Mouse (Mus musculus) midbrain, postnatal 0 days (tissue): ENCODE data around the gene Ifne. TPM values are rescaled to one million over a fixed set of nuclear protein-coding genes. Genes with fewer than 3 reads are reported as not detected.

ENCODE experiments used
- ATAC-seq: fragments of 200-750 bp; cut with Nextera tagmentation; 2 replicates; pipeline ENCODE4 v1.8.0; 2017; ENCODE audit warnings: moderate number of reproducible peaks, mild to moderate bottlenecking, moderate TSS enrichment, moderate library complexity; ENCODE audit not compliant: low FRiP score
- DNase-seq: peaks from one replicate; pipeline ENCODE4 v3.0.0-alpha.2; 2015; ENCODE audit warnings: low spot score
- H3K27ac ChIP-seq: fragments of 300-500 bp; sonication (generic); 2 replicates; pipeline ENCODE4 v1.5.1; 2014; ENCODE audit warnings: low read depth, mild to moderate bottlenecking, low read length, mixed read lengths
- H3K27me3 ChIP-seq: fragments of 300-500 bp; sonication (generic); 2 replicates; pipeline ENCODE4 v1.6.1; 2014; ENCODE audit warnings: low read length, control low read depth, mixed read lengths; ENCODE audit not compliant: insufficient read depth
- H3K36me3 ChIP-seq: fragments of 300-500 bp; sonication (generic); 2 replicates; pipeline ENCODE4 v1.6.1; 2014; ENCODE audit warnings: low read length, control low read depth, mixed read lengths; ENCODE audit not compliant: insufficient read depth
- H3K4me1 ChIP-seq: fragments of 300-500 bp; sonication (generic); 2 replicates; pipeline ENCODE4 v1.6.1; 2014; ENCODE audit warnings: mild to moderate bottlenecking, control low read depth, antibody characterized with exemption, low read length, mixed read lengths; ENCODE audit not compliant: insufficient read depth
- H3K4me2 ChIP-seq: fragments of 300-500 bp; sonication (generic); 2 replicates; pipeline ENCODE4 v1.6.1; 2014; ENCODE audit warnings: low read depth, mild to moderate bottlenecking, low read length, mixed read lengths; ENCODE audit not compliant: poor library complexity, severe bottlenecking
- H3K4me3 ChIP-seq: fragments of 300-500 bp; sonication (generic); 2 replicates; pipeline ENCODE4 v1.5.1; 2014; ENCODE audit warnings: low read depth, mild to moderate bottlenecking, low read length, moderate library complexity
- H3K9ac ChIP-seq: fragments of 300-500 bp; sonication (generic); replicated peaks from 2 replicates; pipeline ENCODE4 v1.6.1; 2014; ENCODE audit warnings: mild to moderate bottlenecking, low read length, moderate library complexity, mixed read lengths; ENCODE audit not compliant: poor library complexity, severe bottlenecking
- H3K9me3 ChIP-seq: fragments of 300-500 bp; sonication (generic); 2 replicates; pipeline ENCODE4 v1.6.1; 2016; ENCODE audit warnings: low read length, control low read depth
- CTCF ChIP-seq: IDR thresholded peaks from 2 replicates; pipeline ENCODE4 v1.5.1; 2016; ENCODE audit warnings: antibody characterized with exemption, mild to moderate bottlenecking
- WGBS: fragments of 180-500 bp; shearing (Covaris S2); extraction: QIAGEN DNeasy Blood & Tissue Kit; methylation state at CpG from one replicate; pipeline ENCODE4 v1.1.7; 2014; 5-methylcytosine and 5-hydroxymethylcytosine counted together
- polyA plus RNA-seq: library from polyadenylated mRNA; unstranded; fragments of >200 nt; fragmentation: Nextera tagmentation; extraction: Ambion mirVana; gene quantifications from 2 replicates; pipeline ENCODE4 v1.2.1, GENCODE M21; 2015
- total RNA-seq: library from RNA; depleted of rRNA; stranded (reverse); fragments of >200 nt; gene quantifications from 2 replicates; pipeline ENCODE4 v1.2.3, GENCODE M21; 2014

Ifne gene
- total and polyA plus RNA-seq, 2 experiments from 2014 or later = not detected

GRCm38 (mm10) chr4:88875435-88876095, 4.4 kb downstream of the Ifne start:
- Histone ChIP-seq H3K27ac (no peak overlapping the region), H3K27me3 (no peaks in the 10 kb centered on the region), H3K4me1 (no peaks in the 10 kb centered on the region), H3K9ac (no peak overlapping the region), H3K4me3 (no peak overlapping the region), H3K9me3 (no peaks in the 10 kb centered on the region), H3K4me2 (no peak overlapping the region), H3K36me3 (no peaks in the 10 kb centered on the region)
- WGBS = 81% methylated on average over 3 of the region's 4 CpGs
- no peak for TF ChIP-seq CTCF
- no peak for ATAC-seq
- DNase-seq = no peak

DNA sequence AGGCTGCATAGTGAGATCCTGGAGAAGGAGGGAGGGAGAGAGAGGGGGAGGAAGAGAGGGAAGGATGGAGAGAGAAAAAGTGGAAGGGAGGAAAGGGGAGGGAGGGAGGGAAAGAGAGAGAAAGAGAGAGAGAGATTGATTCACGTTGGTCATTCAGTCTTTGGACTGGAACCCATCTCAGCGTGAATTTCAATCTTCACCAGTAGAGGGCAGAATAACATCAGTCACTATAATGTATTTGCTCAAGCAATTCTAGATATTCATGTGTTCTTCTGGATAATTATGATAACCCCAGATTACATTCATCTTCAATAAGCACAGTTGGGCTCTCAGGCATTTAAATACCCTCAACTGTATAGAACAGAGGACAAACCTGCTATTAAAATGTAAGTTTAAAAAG, 7.3 kb downstream of the Ifne start:
- Histone ChIP-seq H3K27ac (no peak overlapping the region), H3K27me3 (no peaks in the 10 kb centered on the region), H3K4me2 (no peak overlapping the region), H3K4me3 (no peak overlapping the region), H3K36me3 (no peaks in the 10 kb centered on the region), H3K9ac (no peak overlapping the region), H3K4me1 (no peaks in the 10 kb centered on the region), H3K9me3 (no peaks in the 10 kb centered on the region)
- ATAC-seq (no peak), DNase-seq (peak; percentile 72)
- TF ChIP-seq CTCF = peak; percentile 84
- WGBS = 0% methylated on average over 2 of the region's 2 CpGs

- TF ChIP-seq CTCF = no peak
- no peaks in the 10 kb centered on the region for H3K36me3 ChIP-seq
- ATAC-seq (peak; percentile 52), DNase-seq (peak; percentile 46)
- H3K4me1 ChIP-seq = no peaks in the 10 kb centered on the region
- peak overlapping the region; percentile 52; the same call in 1 of the 2 replicates for H3K9ac ChIP-seq
- H3K9me3 ChIP-seq = no peaks in the 10 kb centered on the region
- no peaks in the 10 kb centered on the region for H3K27me3 ChIP-seq
- no peak overlapping the region for H3K27ac ChIP-seq
- H3K4me2 ChIP-seq = peak overlapping the region; percentile 96
- WGBS = 7% methylated on average over 31 of the region's 31 CpGs
- peak overlapping the region; percentile 45 for H3K4me3 ChIP-seq
These were observed 11.8 kb downstream of the Ifne start for GRCm38 (mm10) chr4:88867926-88868911.

GRCm38 (mm10) chr4:88867366-88867925, 12.6 kb downstream of the Ifne start:
- no peak overlapping the region for H3K9ac ChIP-seq
- no peaks in the 10 kb centered on the region for H3K9me3 ChIP-seq
- TF ChIP-seq CTCF = peak; percentile 96
- peak overlapping the region; percentile 45; the same call in 1 of the 2 replicates for H3K4me3 ChIP-seq
- no peaks in the 10 kb centered on the region for H3K36me3 ChIP-seq
- H3K4me1 ChIP-seq = no peaks in the 10 kb centered on the region
- H3K27ac ChIP-seq = no peak overlapping the region
- DNase-seq = peak; percentile 78
- ATAC-seq = peak; percentile 74
- no peaks in the 10 kb centered on the region for H3K27me3 ChIP-seq
- 1% methylated on average over 8 of the region's 8 CpGs for WGBS
- peak overlapping the region; percentile 96 for H3K4me2 ChIP-seq

DNA sequence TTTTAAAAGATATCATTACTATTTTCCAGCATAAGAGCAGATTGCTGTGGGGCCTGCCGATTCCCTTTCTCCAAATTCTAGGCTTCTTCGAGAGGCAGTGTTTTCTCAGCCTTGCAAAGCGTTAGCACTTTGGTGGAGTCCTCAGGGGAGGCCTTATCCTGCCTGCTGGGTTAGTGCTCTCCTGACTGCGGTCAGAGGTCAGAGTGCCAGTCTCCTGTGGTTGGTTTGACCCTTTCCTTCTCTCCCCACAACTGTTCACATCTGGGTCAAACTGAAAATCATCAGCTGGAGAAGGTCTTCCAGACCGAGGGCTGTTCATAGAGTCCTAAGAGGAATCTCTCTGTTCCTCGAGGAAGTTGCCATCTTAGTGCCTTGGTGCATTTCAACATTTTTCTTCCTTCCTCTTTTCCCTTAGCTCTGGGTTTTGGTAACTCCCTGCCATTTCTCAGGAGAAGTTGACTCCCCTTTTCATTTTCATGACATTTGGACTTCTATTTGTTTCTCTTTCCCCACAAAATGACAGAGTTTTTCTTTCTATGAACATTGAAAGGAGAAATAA, 14.9 kb downstream of the Ifne start:
- H3K36me3 ChIP-seq = no peaks in the 10 kb centered on the region
- H3K4me1 ChIP-seq = no peaks in the 10 kb centered on the region
- no peak overlapping the region for H3K27ac ChIP-seq
- no peak for ATAC-seq
- 70% methylated on average over 6 of the region's 6 CpGs for WGBS
- TF ChIP-seq CTCF = no peak
- no peaks in the 10 kb centered on the region for H3K27me3 ChIP-seq
- H3K4me2 ChIP-seq = no peak overlapping the region
- H3K9ac ChIP-seq = no peak overlapping the region
- H3K4me3 ChIP-seq = no peak overlapping the region
- DNase-seq = no peak
- H3K9me3 ChIP-seq = no peaks in the 10 kb centered on the region
